Comparison of ENCODE assay signal across 9 mouse cellular contexts in genomic region chr19:40647319-40648158, GRCm38 (mm10). TPM values are rescaled to one million over a fixed set of nuclear protein-coding genes. Genes with fewer than 3 reads are reported as not detected.
DNase-seq lines count a peak whose midpoint lies in the region; ATAC-seq and TF ChIP-seq lines count a peak whose summit lies in the region.
"Had no signal": no experiment of that assay in that cellular context is flagged by ENCODE, and none has a peak within 500 bp of the region (broad histone marks: within the 10 kb centered on the region; RNA-seq: fewer than 3 reads in every experiment).

No protein-coding gene starts in this region.

- intact Hi-C loops in heart, postnatal 36 days (cut with DNase I): loop anchor here (2.0 to 5.0 kb wide), 2 partner anchors 15 to 50 kb away; no protein-coding TSS in a partner anchor

- no peak for TF ChIP-seq CTCF in layer of hippocampus, adult 2 months (conservative IDR thresholded peaks at IDR 0.05)
- TF ChIP-seq CTCF in lung, postnatal 0 days (IDR thresholded peaks at IDR 0.05): no peak

- peak; percentile 85; the same call in 1 of the 2 replicates for TF ChIP-seq EP300 in lung, postnatal 0 days (IDR thresholded peaks at IDR 0.05)

- H3K4me2 ChIP-seq in embryonic facial prominence, embryonic 14.5 days (ENCODE audit: low read depth, low read length): no peak overlapping the region
- no peak overlapping the region for H3K4me2 ChIP-seq in lung, postnatal 0 days (replicated peaks; ENCODE audit: low read depth, low read length)

- H3K27me3 ChIP-seq in embryonic facial prominence, embryonic 14.5 days (replicated peaks; ENCODE audit: control insufficient read depth, insufficient read depth, low read length): no peaks in the 10 kb centered on the region
- H3K27me3 ChIP-seq in lung, postnatal 0 days (replicated peaks; ENCODE audit: insufficient read depth, low read length): no peaks in the 10 kb centered on the region

- no peaks in the 10 kb centered on the region for H3K36me3 ChIP-seq in embryonic facial prominence, embryonic 14.5 days (ENCODE audit: control insufficient read depth, insufficient read depth, low read length)
- H3K36me3 ChIP-seq in lung, postnatal 0 days (ENCODE audit: insufficient read depth, low read length): no peaks in the 10 kb centered on the region

- no peak overlapping the region for H3K4me3 ChIP-seq in layer of hippocampus, adult 2 months
- H3K4me3 ChIP-seq in embryonic facial prominence, embryonic 14.5 days (ENCODE audit: low read depth, low read length): no peak overlapping the region
- H3K4me3 ChIP-seq in lung, postnatal 0 days (ENCODE audit: low read depth, low read length): no peak overlapping the region

- H3K9me3 ChIP-seq in embryonic facial prominence, embryonic 14.5 days (ENCODE audit: control insufficient read depth, low read length): no peaks in the 10 kb centered on the region
- no peaks in the 10 kb centered on the region for H3K9me3 ChIP-seq in lung, postnatal 0 days (ENCODE audit: low read length)

- H3K4me1 ChIP-seq in embryonic facial prominence, embryonic 14.5 days (ENCODE audit: control insufficient read depth, insufficient read depth, low read length): peaks cover 24% of the 10 kb centered on the region
- peaks cover 12% of the 10 kb centered on the region for H3K4me1 ChIP-seq in lung, postnatal 0 days (ENCODE audit: insufficient read depth, low read depth, low read length)

- peak overlapping the region; percentile 46; the same call in 1 of the 2 replicates for H3K27ac ChIP-seq in layer of hippocampus, adult 2 months
- peak overlapping the region; percentile 4 for H3K27ac ChIP-seq in embryonic facial prominence, embryonic 14.5 days (replicated peaks; ENCODE audit: low read depth, low read length)
- peak overlapping the region; percentile 47; the same call in 1 of the 2 replicates for H3K27ac ChIP-seq in lung, postnatal 0 days (ENCODE audit: low read length)

- WGBS in embryonic facial prominence, embryonic 14.5 days: 38% methylated on average over 9 of the region's 9 CpGs
- 17% methylated on average over 9 of the region's 9 CpGs for WGBS in lung, postnatal 0 days

- no peak overlapping the region for H3K9ac ChIP-seq in embryonic facial prominence, embryonic 14.5 days (ENCODE audit: low read depth, low read length)
- H3K9ac ChIP-seq in lung, postnatal 0 days (replicated peaks; ENCODE audit: low read depth): no peak overlapping the region; the same call in 1 of the 2 replicates

- no peak for DNase-seq in layer of hippocampus, adult 2 months (ENCODE audit: low spot score in 2 of 2)
- no peak for DNase-seq in layer of hippocampus, postnatal 25 days (ENCODE audit: extremely low spot score in 1 of 2, low spot score in 1 of 2)
- DNase-seq in embryonic facial prominence, embryonic 14.5 days (ENCODE audit: low spot score): peak; percentile 82
- DNase-seq in heart, postnatal 36 days: peak; percentile 34 to 69
- peak; percentile 74 for DNase-seq in lung, postnatal 0 days (ENCODE audit: low spot score)
- no peak for DNase-seq in left cerebral cortex, adult 11 months (ENCODE audit: low spot score)
- DNase-seq in cerebellum, postnatal 4 days (ENCODE audit: low spot score in 2 of 2): no peak
- no peak for DNase-seq in gastrocnemius, adult 18-20 months (ENCODE audit: low spot score)
- DNase-seq: right cerebral cortex, postnatal 4 days had no signal

- peak; percentile 53; the same call in 1 of the 2 replicates for ATAC-seq in embryonic facial prominence, embryonic 14.5 days (ENCODE audit: low read depth)
- ATAC-seq in lung, postnatal 0 days: peak; percentile 72

RNA-seq across cellular contexts. Expression of gene Entpd1, which starts 35.4 kb away (rescaled TPM):
- 10 to 100 TPM; 17.2 to 18.5 TPM for total RNA-seq in layer of hippocampus, adult 2 months (2021)
- 10 to 100 TPM; 15.9 to 20.2 TPM for total RNA-seq in layer of hippocampus, postnatal 25 days (2021)
- polyA plus RNA-seq in embryonic facial prominence, embryonic 14.5 days (2014; fragmentation: Nextera tagmentation; extraction: Ambion mirVana): 15.7 and 18.3 TPM in 2 replicates
- 10 to 100 TPM; 25.0 to 33.2 TPM for total RNA-seq in heart, postnatal 36 days (2021)
- 27.9 and 32.2 TPM in 2 replicates for polyA plus RNA-seq in lung, postnatal 0 days (2015; fragmentation: Nextera tagmentation; extraction: Ambion mirVana)
- 10 to 100 TPM in 1 of 2 experiments, 1 to 10 TPM in 1; 7.2 to 12.1 TPM for total RNA-seq in gastrocnemius, adult 18-20 months (2021)

RNA-seq across cellular contexts. Expression of gene Tctn3, which starts 35.5 kb away (rescaled TPM):
- total RNA-seq in layer of hippocampus, adult 2 months (2021): 10 to 100 TPM; 14.6 to 18.5 TPM
- total RNA-seq in layer of hippocampus, postnatal 25 days (2021): 10 to 100 TPM; 15.8 to 17.6 TPM
- 10.5 and 11.6 TPM in 2 replicates for polyA plus RNA-seq in embryonic facial prominence, embryonic 14.5 days (2014; fragmentation: Nextera tagmentation; extraction: Ambion mirVana)
- total RNA-seq in heart, postnatal 36 days (2021): 1 to 10 TPM; 7.4 to 8.0 TPM
- polyA plus RNA-seq in lung, postnatal 0 days (2015; fragmentation: Nextera tagmentation; extraction: Ambion mirVana): 7.2 and 7.8 TPM in 2 replicates
- 1 to 10 TPM; 1.8 to 1.9 TPM for total RNA-seq in gastrocnemius, adult 18-20 months (2021)

RNA-seq across cellular contexts. Expression of gene Aldh18a1, which starts 59.3 kb away (rescaled TPM):
- total RNA-seq in layer of hippocampus, adult 2 months (2021): 10 to 100 TPM; 21.2 to 22.3 TPM
- total RNA-seq in layer of hippocampus, postnatal 25 days (2021): 10 to 100 TPM; 22.0 to 30.3 TPM
- 62.5 and 73.1 TPM in 2 replicates for polyA plus RNA-seq in embryonic facial prominence, embryonic 14.5 days (2014; fragmentation: Nextera tagmentation; extraction: Ambion mirVana)
- total RNA-seq in heart, postnatal 36 days (2021): 1 to 10 TPM; 6.7 to 7.6 TPM
- 11.1 and 13.6 TPM in 2 replicates for polyA plus RNA-seq in lung, postnatal 0 days (2015; fragmentation: Nextera tagmentation; extraction: Ambion mirVana)
- total RNA-seq in gastrocnemius, adult 18-20 months (2021): 1 to 10 TPM; 1.2 to 2.9 TPM

Comparison
In these comparisons a context has a peak if more than half of its experiments do, and no peak if none do; other contexts are left out.
1. DNase-seq: peak in embryonic facial prominence, embryonic 14.5 days (single experiment), heart, postnatal 36 days (2 of 2) and lung, postnatal 0 days (single experiment); none in layer of hippocampus, adult 2 months (0 of 2), layer of hippocampus, postnatal 25 days (0 of 2), left cerebral cortex, adult 11 months (single experiment), cerebellum, postnatal 4 days (0 of 2) and gastrocnemius, adult 18-20 months (single experiment).
2. Peak in every context shown above with its lines, with median percentiles within 50 percentile points of each other: H3K27ac ChIP-seq.